Mouse (Mus musculus) ES-CJ7 (cell line): ENCODE measurements around the gene Olfr1240.

Source experiments
- DNase-seq: peaks from one replicate; pipeline ENCODE4 v3.0.0; 2011; ENCODE audit warnings: low read depth, low spot score

Gene Olfr1240

GRCm38 (mm10) chr2:89442900-89443299 is at the start of gene Olfr1240:
Gene Olfr1240 (minus strand): TSS chr2:89443000.
- DNase-seq, result no peak

GRCm38 (mm10) chr2:89487026-89487425 is 44.2 kb upstream of the Olfr1240 start, which contains the start of gene Olfr1241:
Gene Olfr1241 (minus strand): TSS chr2:89487126.
- no peak for DNase-seq

- no peak for DNase-seq
Measured at GRCm38 (mm10) chr2:89420307-89420706, 22.5 kb downstream of the Olfr1240 start, which contains the start of gene Olfr1239. Gene Olfr1239 (minus strand): TSS chr2:89420407.

GRCm38 (mm10) chr2:89414557-89414956 is 28.2 kb downstream of the Olfr1240 start:
- no peak for DNase-seq

- no peak for DNase-seq
Measured at GRCm38 (mm10) chr2:89409576-89409975, 33.2 kb downstream of the Olfr1240 start, which contains the start of gene Olfr1238. Gene Olfr1238 (minus strand): TSS chr2:89409676.

GRCm38 (mm10) chr2:89400882-89401281 is 41.9 kb downstream of the Olfr1240 start:
- DNase-seq, result no peak
